Mouse (Mus musculus): Measurements from ENCODE around the gene Supt6. TPM values are rescaled to one million over a fixed set of nuclear protein-coding genes. Genes with fewer than 3 reads are reported as not detected.
A peak's percentile ranks its signal among the peaks of the same experiment; 100 is the strongest.
"Not testable (repeated sequence)": the region's sequence is repeated elsewhere in the genome, so short reads cannot be mapped to it uniquely, and the experiment has no call there.

The Supt6 gene
- polyA plus RNA-seq, 1 experiment: 36.2 TPM

DNA sequence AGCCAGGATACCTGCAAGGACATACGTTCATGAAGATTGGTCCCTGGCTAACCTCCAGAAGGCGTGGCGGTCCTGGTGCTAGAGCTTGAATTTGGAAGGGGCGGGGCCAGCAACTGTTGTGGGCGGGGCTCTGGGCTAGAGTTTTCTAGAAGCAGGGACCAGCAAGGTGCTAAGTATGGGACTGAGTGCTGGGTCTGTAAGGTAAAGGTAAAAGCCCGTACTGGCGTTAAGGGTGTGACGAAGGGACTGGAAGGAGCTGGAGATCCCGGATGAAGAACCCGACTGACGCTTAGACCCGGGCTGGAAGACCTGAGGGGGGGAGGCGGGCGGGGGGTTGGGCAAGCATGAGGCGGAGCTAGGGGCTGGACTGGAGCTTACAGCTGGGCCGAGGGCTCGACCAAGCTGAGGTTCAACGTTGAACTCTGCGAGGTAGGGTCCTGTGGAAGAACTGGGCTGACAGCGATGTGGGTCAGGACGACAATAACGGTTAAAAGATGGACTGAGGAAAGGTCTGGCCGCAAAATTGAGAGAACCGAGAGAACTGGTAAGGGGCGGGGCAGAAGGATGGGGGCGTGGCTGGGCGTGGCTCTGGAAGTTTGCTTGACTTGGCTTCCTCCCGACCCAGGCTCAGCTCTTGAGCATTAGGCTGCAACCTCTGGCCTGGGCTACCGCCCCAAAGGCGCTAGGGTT is 51.2 kb downstream of the Supt6 start:
- Histone ChIP-seq H3K4me3 (ENCODE audit: control insufficient read depth, insufficient read depth, low read length) (peak overlapping the region; percentile 53), H3K27me3 (ENCODE audit: control insufficient read depth, insufficient read depth, low read length) (peaks cover 6% of the 10 kb centered on the region; the same call in 1 of the 2 replicates), H3K27ac (ENCODE audit: control insufficient read depth, insufficient read depth, low read length) (no peak overlapping the region), H3K4me1 (replicated peaks; ENCODE audit: control insufficient read depth, insufficient read depth, low read length) (peaks cover 12% of the 10 kb centered on the region), H3K36me3 (ENCODE audit: control insufficient read depth, insufficient read depth, low read length) (no peaks in the 10 kb centered on the region)
- WGBS: 6% methylated on average over 30 of the region's 30 CpGs
- TF ChIP-seq POLR2A (IDR thresholded peaks at IDR 0.05; ENCODE audit: control insufficient read depth, extremely low read depth, insufficient read depth, low read length, poor library complexity) (no peak), CTCF (IDR thresholded peaks at IDR 0.05; ENCODE audit: borderline replicate concordance, control insufficient read depth, extremely low read depth, insufficient read depth, low read length, poor library complexity) (no peak)
- DNase-seq: peak; percentile 56

DNA sequence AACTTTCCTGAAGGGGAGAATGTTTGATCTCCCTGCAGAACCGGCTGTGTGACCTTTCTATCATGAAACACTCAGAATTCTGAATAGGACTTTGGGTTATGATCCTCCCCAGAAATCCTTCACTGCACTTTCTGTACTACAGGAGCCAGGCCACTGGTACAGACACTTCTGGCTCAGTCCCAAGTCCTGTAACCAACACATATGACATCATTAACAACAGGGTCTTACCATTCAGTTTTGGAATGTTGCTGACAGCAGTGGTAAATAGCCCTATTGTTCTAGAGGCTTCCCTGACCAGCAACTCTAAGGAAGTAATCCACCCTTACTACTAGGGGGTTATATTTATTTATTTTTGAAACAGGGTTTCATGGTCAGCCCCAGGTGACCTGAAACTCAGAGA is 52.7 kb downstream of the Supt6 start, which contains the start of gene Proca1:
Proca1 (plus strand) TSS at position 280 of the 400 bp plus-strand sequence.
- WGBS: 79% methylated on average over 1 of the region's 1 CpGs
- Histone ChIP-seq H3K4me3 (ENCODE audit: control insufficient read depth, insufficient read depth, low read length) (no peak within 1 kb of the TSS), H3K27me3 (ENCODE audit: control insufficient read depth, insufficient read depth, low read length) (peaks cover 20% of the 10 kb centered on the region), H3K36me3 (ENCODE audit: control insufficient read depth, insufficient read depth, low read length) (no peaks in the 10 kb centered on the region), H3K4me1 (replicated peaks; ENCODE audit: control insufficient read depth, insufficient read depth, low read length) (peaks cover 26% of the 10 kb centered on the region), H3K27ac (ENCODE audit: control insufficient read depth, insufficient read depth, low read length) (no peak within 1 kb of the TSS)
- TF ChIP-seq POLR2A (IDR thresholded peaks at IDR 0.05; ENCODE audit: control insufficient read depth, extremely low read depth, insufficient read depth, low read length, poor library complexity) (no peak), CTCF (IDR thresholded peaks at IDR 0.05; ENCODE audit: borderline replicate concordance, control insufficient read depth, extremely low read depth, insufficient read depth, low read length, poor library complexity) (no peak)
- DNase-seq: no peak

DNA sequence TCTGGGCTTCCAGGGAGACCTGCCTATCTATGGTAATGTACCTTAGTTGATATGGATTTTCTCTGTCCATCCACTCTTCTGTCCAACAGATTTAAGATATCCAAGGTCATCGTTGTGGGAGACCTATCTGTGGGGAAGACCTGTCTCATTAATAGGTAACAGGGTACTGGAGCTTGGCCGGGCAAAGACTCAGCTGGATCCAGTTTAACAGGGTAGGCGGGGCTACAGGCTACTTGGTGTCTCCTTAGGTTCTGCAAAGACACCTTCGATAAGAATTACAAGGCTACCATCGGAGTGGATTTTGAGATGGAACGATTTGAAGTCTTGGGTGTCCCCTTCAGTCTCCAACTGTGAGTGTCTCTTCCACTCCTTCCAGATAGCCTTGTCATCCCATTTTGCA is 55.7 kb downstream of the Supt6 start:
- no peak for DNase-seq
- H3K27me3 ChIP-seq (ENCODE audit: control insufficient read depth, insufficient read depth, low read length): peaks cover 21% of the 10 kb centered on the region

DNA sequence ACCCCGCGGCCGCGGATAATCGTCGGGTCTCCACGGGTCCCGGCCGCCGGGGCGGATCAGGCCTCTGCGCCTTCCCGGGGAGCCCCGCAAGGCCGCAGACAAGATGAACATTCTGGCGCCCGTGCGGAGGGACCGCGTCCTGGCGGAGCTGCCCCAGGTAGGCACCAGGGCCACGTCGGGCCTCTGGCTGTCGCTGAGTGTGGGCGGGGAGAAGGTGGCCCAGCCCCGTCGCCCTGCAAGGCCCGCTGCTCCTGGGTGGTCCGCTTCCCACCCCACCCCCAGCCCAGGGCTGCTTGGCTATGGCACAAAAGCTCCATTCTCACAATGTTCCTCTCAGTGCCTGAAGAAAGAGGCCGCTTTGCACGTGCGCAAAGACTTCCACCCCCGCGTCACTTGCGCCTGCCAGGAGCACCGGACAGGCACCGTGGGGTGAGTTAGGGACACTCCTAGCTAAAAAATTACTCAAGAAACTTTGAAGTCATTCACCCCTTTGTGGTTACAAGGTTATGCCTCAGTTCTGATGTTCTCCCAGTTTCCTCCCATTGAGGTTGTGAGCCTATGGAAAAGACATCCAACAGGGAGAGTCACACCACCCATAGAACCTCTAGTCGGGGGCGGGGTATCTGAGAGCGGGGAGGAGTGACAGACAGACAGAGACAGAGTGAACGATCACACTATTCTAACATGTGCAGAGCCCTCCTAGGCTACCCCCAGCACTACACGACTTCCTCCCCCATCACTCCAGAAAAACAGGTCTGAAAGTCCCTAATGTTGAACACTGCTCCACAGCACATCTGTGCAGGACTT is 56.4 kb downstream of the Supt6 start:
- Histone ChIP-seq H3K27ac (ENCODE audit: control insufficient read depth, insufficient read depth, low read length) (no peak overlapping the region), H3K4me1 (replicated peaks; ENCODE audit: control insufficient read depth, insufficient read depth, low read length) (peaks cover 18% of the 10 kb centered on the region), H3K4me3 (ENCODE audit: control insufficient read depth, insufficient read depth, low read length) (peak overlapping the region; percentile 37), H3K27me3 (ENCODE audit: control insufficient read depth, insufficient read depth, low read length) (peaks cover 21% of the 10 kb centered on the region), H3K36me3 (ENCODE audit: control insufficient read depth, insufficient read depth, low read length) (no peaks in the 10 kb centered on the region)
- TF ChIP-seq CTCF (IDR thresholded peaks at IDR 0.05; ENCODE audit: borderline replicate concordance, control insufficient read depth, extremely low read depth, insufficient read depth, low read length, poor library complexity): no peak
- TF ChIP-seq POLR2A (IDR thresholded peaks at IDR 0.05; ENCODE audit: control insufficient read depth, extremely low read depth, insufficient read depth, low read length, poor library complexity): no peak
- 5% methylated on average over 42 of the region's 42 CpGs for WGBS
- DNase-seq: no peak

More for the DNA sequence above, 55.7 kb downstream of the Supt6 start:
- Histone ChIP-seq H3K4me3 (ENCODE audit: control insufficient read depth, insufficient read depth, low read length) (no peak overlapping the region), H3K4me1 (replicated peaks; ENCODE audit: control insufficient read depth, insufficient read depth, low read length) (peaks cover 24% of the 10 kb centered on the region), H3K36me3 (ENCODE audit: control insufficient read depth, insufficient read depth, low read length) (no peaks in the 10 kb centered on the region), H3K27ac (ENCODE audit: control insufficient read depth, insufficient read depth, low read length) (no peak overlapping the region)
- no peak for TF ChIP-seq CTCF (IDR thresholded peaks at IDR 0.05; ENCODE audit: borderline replicate concordance, control insufficient read depth, extremely low read depth, insufficient read depth, low read length, poor library complexity)
- TF ChIP-seq POLR2A (IDR thresholded peaks at IDR 0.05; ENCODE audit: control insufficient read depth, extremely low read depth, insufficient read depth, low read length, poor library complexity): no peak
- WGBS: 77% methylated on average over 6 of the region's 6 CpGs

DNA sequence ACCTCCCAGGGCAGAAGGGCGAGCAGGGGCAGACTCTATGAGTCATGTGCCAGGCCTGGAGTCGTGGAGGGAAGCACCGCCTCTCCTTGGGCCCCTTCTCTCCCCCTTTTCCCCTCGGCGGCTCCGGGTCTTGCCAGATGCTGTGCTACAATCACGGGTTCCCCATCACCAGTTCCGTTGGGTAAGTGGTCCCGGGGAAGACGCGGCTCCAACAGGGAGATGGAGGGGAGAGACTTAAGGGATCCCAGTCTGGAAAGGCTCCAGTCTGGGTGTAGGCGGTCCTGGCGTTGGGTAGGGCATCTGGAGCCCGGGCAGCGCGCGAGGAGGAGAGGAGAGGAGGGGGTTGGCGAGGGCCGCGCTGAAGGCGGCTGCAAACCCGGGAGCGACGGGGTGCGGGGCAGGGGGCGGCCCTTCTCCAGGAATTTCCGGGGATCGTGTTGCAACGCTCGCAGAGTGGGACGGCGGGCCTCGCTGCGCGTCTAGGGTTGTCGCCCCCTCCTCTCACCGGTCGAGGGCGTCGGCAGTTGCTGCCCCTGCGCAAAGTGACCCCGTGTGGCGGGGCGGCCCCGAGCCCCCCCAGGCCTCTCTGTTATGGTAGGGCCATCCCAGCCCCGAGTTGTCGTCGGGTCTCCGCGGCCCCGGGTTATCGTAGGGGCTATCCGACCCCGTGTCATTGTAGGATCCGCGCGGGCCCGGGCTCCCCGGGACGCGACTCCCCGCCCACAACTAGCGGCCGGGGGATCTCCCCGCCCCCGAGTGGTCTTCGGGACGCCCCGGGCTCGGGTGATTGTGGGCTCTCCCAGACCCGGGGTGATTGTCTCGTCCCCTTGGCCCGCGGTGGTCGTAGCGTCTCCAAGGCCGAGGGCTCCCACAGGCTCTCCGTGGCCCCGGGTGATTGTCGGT is 57.2 kb downstream of the Supt6 start, which contains the start of gene Rab34:
Rab34 (plus strand) TSS at position 100 of the 903 bp plus-strand sequence.
- Histone ChIP-seq H3K27ac (ENCODE audit: control insufficient read depth, insufficient read depth, low read length) (no peak within 1 kb of the TSS), H3K4me1 (replicated peaks; ENCODE audit: control insufficient read depth, insufficient read depth, low read length) (peaks cover 17% of the 10 kb centered on the region), H3K36me3 (ENCODE audit: control insufficient read depth, insufficient read depth, low read length) (no peaks in the 10 kb centered on the region), H3K4me3 (ENCODE audit: control insufficient read depth, insufficient read depth, low read length) (peak within 1 kb of the TSS; percentile 37), H3K27me3 (ENCODE audit: control insufficient read depth, insufficient read depth, low read length) (peaks cover 21% of the 10 kb centered on the region)
- 0 out of 2 replicates have a peak, but pooled peaks have one; percentile 13 for TF ChIP-seq CTCF (IDR thresholded peaks at IDR 0.05; ENCODE audit: borderline replicate concordance, control insufficient read depth, extremely low read depth, insufficient read depth, low read length, poor library complexity)
- no peak for TF ChIP-seq POLR2A (IDR thresholded peaks at IDR 0.05; ENCODE audit: control insufficient read depth, extremely low read depth, insufficient read depth, low read length, poor library complexity)
- DNase-seq: no peak
- WGBS: 2% methylated on average over 80 of the region's 80 CpGs

DNA sequence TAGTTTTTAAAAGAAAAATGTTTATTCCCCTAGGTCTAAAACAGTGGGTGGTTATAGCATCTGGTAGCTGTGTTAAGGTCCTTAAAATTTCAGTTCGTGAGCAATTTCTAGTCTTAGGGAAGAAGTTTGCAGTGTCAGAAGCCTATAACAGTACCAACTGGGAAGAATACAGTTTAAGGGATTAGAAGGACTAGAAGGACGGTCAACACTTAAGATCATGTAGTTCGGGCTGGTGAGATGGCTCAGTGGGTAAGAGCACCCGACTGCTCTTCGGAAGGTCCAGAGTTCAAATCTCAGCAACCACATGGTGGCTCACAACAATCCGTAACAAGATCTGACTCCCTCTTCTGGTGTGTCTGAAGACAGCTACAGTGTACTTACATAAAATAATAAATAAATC is 61.1 kb downstream of the Supt6 start:
- WGBS: 97% methylated on average over 6 of the region's 6 CpGs
- Histone ChIP-seq H3K27me3 (ENCODE audit: control insufficient read depth, insufficient read depth, low read length) (peaks cover 17% of the 10 kb centered on the region), H3K4me1 (replicated peaks; ENCODE audit: control insufficient read depth, insufficient read depth, low read length) (peaks cover 17% of the 10 kb centered on the region), H3K36me3 (ENCODE audit: control insufficient read depth, insufficient read depth, low read length) (peaks cover 17% of the 10 kb centered on the region)
- not testable (repeated sequence) for H3K4me3 ChIP-seq (ENCODE audit: control insufficient read depth, insufficient read depth, low read length); DNase-seq; H3K27ac ChIP-seq (ENCODE audit: control insufficient read depth, insufficient read depth, low read length)
